ENCODE assay signal across 16 mouse cellular contexts in the genomic region with DNA sequence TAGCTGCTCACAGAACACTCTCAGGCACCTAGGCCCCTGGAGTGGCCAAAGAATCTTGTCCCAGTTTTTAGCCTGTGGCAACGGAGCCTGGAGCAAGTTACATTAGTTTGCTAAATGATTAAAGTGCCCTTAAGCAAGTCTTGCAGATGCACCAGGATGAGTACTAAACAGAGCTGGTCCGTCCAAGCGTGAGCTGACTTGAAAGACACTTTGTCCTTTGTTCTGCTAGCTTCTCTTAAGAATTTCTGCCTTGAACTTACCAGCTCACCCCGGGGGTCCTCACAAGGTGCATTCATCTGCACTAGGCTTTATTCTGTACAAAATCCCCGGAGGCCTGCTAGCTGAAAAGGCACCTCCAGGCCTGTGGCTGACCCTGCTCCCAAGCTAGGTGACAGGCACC.
DNase-seq lines count a peak whose midpoint lies in the region.
"Had no signal": no experiment of that assay in that cellular context is flagged by ENCODE, and none has a peak within 500 bp of the region (broad histone marks: within the 10 kb centered on the region; RNA-seq: fewer than 3 reads in every experiment).

No protein-coding gene starts in this region.

- DNase-seq in embryo, embryonic 9.5 days (ENCODE audit: extremely low spot score) = peak; percentile 3
- DNase-seq in embryo, embryonic 10.5 days (ENCODE audit: low spot score) = no peak
- DNase-seq in ES-CJ7 (ENCODE audit: low read depth, low spot score) (peak; percentile 81), R1 (ENCODE audit: low read depth, low spot score) (peak; percentile 84)
- peak; percentile 62 for DNase-seq in retina, postnatal 1 day
- DNase-seq in cerebellum, adult 9-10 months = no peak
- no peak for DNase-seq in heart, adult 9 months (ENCODE audit: low spot score in 2 of 2)
- DNase-seq: adrenal gland, postnatal 10 days; cerebellum, adult 11 months; cerebellum, adult 8-10 months; cerebellum, postnatal 36 days; gastrocnemius, adult 2 months; gastrocnemius, postnatal 25 days; heart, postnatal 10 days; heart, postnatal 4 days; kidney, adult 2 months had no signal

Comparison
In these comparisons a context has a peak if more than half of its experiments do, and no peak if none do; other contexts are left out.
1. DNase-seq: peak in embryo, embryonic 9.5 days (single experiment), ES-CJ7 (single experiment), R1 (single experiment) and retina, postnatal 1 day (single experiment); none in embryo, embryonic 10.5 days (single experiment), cerebellum, adult 9-10 months (single experiment) and heart, adult 9 months (0 of 2).